ENCODE assay signal across 8 mouse cellular contexts in genomic region chr7:111156472-111157231, GRCm38 (mm10).
DNase-seq lines count a peak whose midpoint lies in the region; ATAC-seq lines count a peak whose summit lies in the region.

No protein-coding gene starts in this region.

- peak overlapping the region; percentile 87 for H3K27ac ChIP-seq in heart, embryonic 11.5 days (ENCODE audit: low read depth, low read length)
- H3K27ac ChIP-seq in neural tube, embryonic 15.5 days (replicated peaks): peak overlapping the region; percentile 33; the same call in 1 of the 2 replicates
- H3K27ac ChIP-seq in midbrain, embryonic 11.5 days (ENCODE audit: low read depth, low read length): no peak overlapping the region

- no peaks in the 10 kb centered on the region for H3K36me3 ChIP-seq in heart, embryonic 11.5 days (ENCODE audit: control insufficient read depth, insufficient read depth, low read length)
- H3K36me3 ChIP-seq in neural tube, embryonic 15.5 days: no peaks in the 10 kb centered on the region
- H3K36me3 ChIP-seq in midbrain, embryonic 11.5 days (ENCODE audit: control insufficient read depth, insufficient read depth, low read length): no peaks in the 10 kb centered on the region

- peak overlapping the region; percentile 38 for H3K4me2 ChIP-seq in heart, embryonic 11.5 days
- H3K4me2 ChIP-seq in neural tube, embryonic 15.5 days: no peak overlapping the region; the same call in 1 of the 2 replicates
- H3K4me2 ChIP-seq in midbrain, embryonic 11.5 days: no peak overlapping the region

- no peaks in the 10 kb centered on the region for H3K9me3 ChIP-seq in heart, embryonic 11.5 days (replicated peaks; ENCODE audit: control insufficient read depth, low read length)
- H3K9me3 ChIP-seq in neural tube, embryonic 15.5 days (replicated peaks): no peaks in the 10 kb centered on the region
- no peaks in the 10 kb centered on the region for H3K9me3 ChIP-seq in midbrain, embryonic 11.5 days (ENCODE audit: control insufficient read depth, low read length)

- 36% methylated on average over 8 of the region's 8 CpGs for WGBS in heart, embryonic 11.5 days (ENCODE audit: insufficient replicate concordance)
- 35% methylated on average over 8 of the region's 8 CpGs for WGBS in neural tube, embryonic 15.5 days
- WGBS in midbrain, embryonic 11.5 days: 68% methylated on average over 8 of the region's 8 CpGs

- no peak overlapping the region for H3K4me3 ChIP-seq in heart, embryonic 11.5 days (ENCODE audit: low read depth, low read length)
- H3K4me3 ChIP-seq in neural tube, embryonic 15.5 days (replicated peaks): no peak overlapping the region
- no peak overlapping the region for H3K4me3 ChIP-seq in midbrain, embryonic 11.5 days (ENCODE audit: low read depth, low read length)

- peak overlapping the region; percentile 52 for H3K9ac ChIP-seq in heart, embryonic 11.5 days (ENCODE audit: low read depth, low read length)
- no peak overlapping the region for H3K9ac ChIP-seq in neural tube, embryonic 15.5 days (replicated peaks)
- no peak overlapping the region for H3K9ac ChIP-seq in midbrain, embryonic 11.5 days (ENCODE audit: low read length)

- peak; percentile 74 for ATAC-seq in frontal cortex, adult (ENCODE audit: low TSS enrichment)
- ATAC-seq in heart, embryonic 11.5 days (replicated peaks; ENCODE audit: insufficient number of reproducible peaks, low FRiP score, low TSS enrichment): no peak
- 0 out of 2 replicates have a peak, but pooled peaks have one; percentile 38 for ATAC-seq in neural tube, embryonic 15.5 days (ENCODE audit: low FRiP score)
- ATAC-seq in midbrain, embryonic 11.5 days (ENCODE audit: low FRiP score): no peak

- DNase-seq in frontal cortex, postnatal 36 days (ENCODE audit: low spot score in 2 of 2): no peak
- DNase-seq in Muller cell, postnatal 12 days (ENCODE audit: inconsistent ontology term): peak; percentile 44
- peak; percentile 22 for DNase-seq in embryo, embryonic 9.5 days (ENCODE audit: extremely low spot score)
- DNase-seq in kidney, postnatal 25 days: peak; percentile 25 to 69
- no peak for DNase-seq in midbrain, embryonic 11.5 days (ENCODE audit: low spot score, missing footprints)

- no peaks in the 10 kb centered on the region for H3K27me3 ChIP-seq in heart, embryonic 11.5 days (ENCODE audit: control insufficient read depth, insufficient read depth, low read length)
- no peaks in the 10 kb centered on the region for H3K27me3 ChIP-seq in neural tube, embryonic 15.5 days (replicated peaks)
- H3K27me3 ChIP-seq in midbrain, embryonic 11.5 days (ENCODE audit: control insufficient read depth, insufficient read depth, low read length): no peaks in the 10 kb centered on the region

- peaks cover 20% of the 10 kb centered on the region for H3K4me1 ChIP-seq in heart, embryonic 11.5 days (ENCODE audit: control insufficient read depth, insufficient read depth, low read length)
- peaks cover 16% of the 10 kb centered on the region for H3K4me1 ChIP-seq in neural tube, embryonic 15.5 days
- H3K4me1 ChIP-seq in midbrain, embryonic 11.5 days (ENCODE audit: control insufficient read depth, insufficient read depth, low read length): no peaks in the 10 kb centered on the region; the same call in 1 of the 2 replicates

Comparison
In these comparisons a context has a peak if more than half of its experiments do, and no peak if none do; other contexts are left out.
1. ATAC-seq: peak in frontal cortex, adult (single experiment) and neural tube, embryonic 15.5 days (single experiment); none in heart, embryonic 11.5 days (single experiment) and midbrain, embryonic 11.5 days (single experiment).
2. DNase-seq: peak in Muller cell, postnatal 12 days (single experiment), embryo, embryonic 9.5 days (single experiment) and kidney, postnatal 25 days (2 of 2); none in frontal cortex, postnatal 36 days (0 of 2) and midbrain, embryonic 11.5 days (single experiment).